Mouse (Mus musculus) ES-E14 (cell line): Measurements from ENCODE around the gene Acbd3.

Experiments
- CHD2 ChIP-seq: IDR thresholded peaks from 2 replicates; pipeline ENCODE4 v1.6.1; 2014; ENCODE audit warnings: mild to moderate bottlenecking, low read depth, low read length, inconsistent platforms
- MAFK ChIP-seq: IDR thresholded peaks from 2 replicates; pipeline ENCODE4 v1.6.1; 2014; ENCODE audit warnings: mild to moderate bottlenecking, low read depth, low read length, inconsistent platforms; ENCODE audit not compliant: insufficient read depth
- ZC3H11A ChIP-seq: IDR thresholded peaks from 2 replicates; pipeline ENCODE4 v1.6.1; 2012; ENCODE audit warnings: low read depth, mild to moderate bottlenecking, inconsistent platforms, low read length, borderline replicate concordance
- ZNF384 ChIP-seq: IDR thresholded peaks from 2 replicates; pipeline ENCODE4 v1.6.1; 2012; ENCODE audit warnings: low read depth, low read length, inconsistent platforms

GRCm38 (mm10) chr1:180763828-180764227 lies 38.0 kb downstream of the Acbd3 start:
- TF ChIP-seq MAFK (no peak), ZNF384 (no peak), ZC3H11A (peak; percentile 73; the same call in 1 of the 2 replicates), CHD2 (no peak)
